Mouse (Mus musculus) forebrain, postnatal 0 days (tissue): ENCODE results near the gene Rin1. TPM values are rescaled to one million over a fixed set of nuclear protein-coding genes. Genes with fewer than 3 reads are reported as not detected.

Experiments
- ATAC-seq: fragments of 200-750 bp; cut with Nextera tagmentation; 2 replicates; pipeline ENCODE4 v1.8.0; 2017; ENCODE audit warnings: mild to moderate bottlenecking, moderate library complexity
- DNase-seq: peaks from one replicate; pipeline ENCODE4 v3.0.0-alpha.2; 2015
- H3K27ac ChIP-seq: fragments of 300-500 bp; sonication (generic); 2 replicates; pipeline ENCODE4 v1.5.1; 2014; ENCODE audit warnings: low read depth, mild to moderate bottlenecking, antibody characterized with exemption, low read length, moderate library complexity, mixed read lengths
- H3K27me3 ChIP-seq: fragments of 300-500 bp; sonication (generic); 2 replicates; pipeline ENCODE4 v1.6.1; 2014; ENCODE audit warnings: mild to moderate bottlenecking, low read length, mixed read lengths; ENCODE audit not compliant: insufficient read depth
- H3K36me3 ChIP-seq: fragments of 300-500 bp; sonication (generic); 2 replicates; pipeline ENCODE4 v1.6.1; 2014; ENCODE audit warnings: mild to moderate bottlenecking, moderate library complexity; ENCODE audit not compliant: insufficient read depth
- H3K4me1 ChIP-seq: fragments of 300-500 bp; sonication (generic); 2 replicates; pipeline ENCODE4 v1.6.1; 2014; ENCODE audit warnings: antibody characterized with exemption; ENCODE audit not compliant: insufficient read depth
- H3K4me2 ChIP-seq: fragments of 300-500 bp; sonication (generic); 2 replicates; pipeline ENCODE4 v1.6.1; 2014; ENCODE audit warnings: low read depth, mild to moderate bottlenecking, moderate library complexity
- H3K4me3 ChIP-seq: fragments of 300-500 bp; sonication (generic); 2 replicates; pipeline ENCODE4 v1.5.1; 2014; ENCODE audit warnings: low read depth, low read length, mixed read lengths
- H3K9ac ChIP-seq: fragments of 300-500 bp; sonication (generic); 2 replicates; pipeline ENCODE4 v1.6.1; 2014; ENCODE audit warnings: mild to moderate bottlenecking
- H3K9me3 ChIP-seq: fragments of 300-500 bp; sonication (generic); 2 replicates; pipeline ENCODE4 v1.6.1; 2016; ENCODE audit warnings: low read length
- CTCF ChIP-seq: sonication (generic); IDR thresholded peaks from 2 replicates; pipeline ENCODE4 v1.5.1; 2016; ENCODE audit warnings: antibody characterized with exemption, control low read depth, low read depth
- WGBS: fragments of 180-500 bp; shearing (Covaris S2); extraction: QIAGEN DNeasy Blood & Tissue Kit; methylation state at CpG from one replicate; pipeline ENCODE4 v1.1.7; 2014; 5-methylcytosine and 5-hydroxymethylcytosine counted together
- polyA plus RNA-seq: library from polyadenylated mRNA; unstranded; fragments of >200 nt; fragmentation: Nextera tagmentation; extraction: Ambion mirVana; gene quantifications from 2 replicates; pipeline ENCODE4 v1.2.1, GENCODE M21; 2015
- total RNA-seq: library from RNA; depleted of rRNA; stranded (reverse); fragments of >200 nt; gene quantifications from 2 replicates; pipeline ENCODE4 v1.2.3, GENCODE M21; 2014

Rin1 gene
- total and polyA plus RNA-seq, 2 experiments from 2014 or later = 2.4 to 9.8 TPM

DNA sequence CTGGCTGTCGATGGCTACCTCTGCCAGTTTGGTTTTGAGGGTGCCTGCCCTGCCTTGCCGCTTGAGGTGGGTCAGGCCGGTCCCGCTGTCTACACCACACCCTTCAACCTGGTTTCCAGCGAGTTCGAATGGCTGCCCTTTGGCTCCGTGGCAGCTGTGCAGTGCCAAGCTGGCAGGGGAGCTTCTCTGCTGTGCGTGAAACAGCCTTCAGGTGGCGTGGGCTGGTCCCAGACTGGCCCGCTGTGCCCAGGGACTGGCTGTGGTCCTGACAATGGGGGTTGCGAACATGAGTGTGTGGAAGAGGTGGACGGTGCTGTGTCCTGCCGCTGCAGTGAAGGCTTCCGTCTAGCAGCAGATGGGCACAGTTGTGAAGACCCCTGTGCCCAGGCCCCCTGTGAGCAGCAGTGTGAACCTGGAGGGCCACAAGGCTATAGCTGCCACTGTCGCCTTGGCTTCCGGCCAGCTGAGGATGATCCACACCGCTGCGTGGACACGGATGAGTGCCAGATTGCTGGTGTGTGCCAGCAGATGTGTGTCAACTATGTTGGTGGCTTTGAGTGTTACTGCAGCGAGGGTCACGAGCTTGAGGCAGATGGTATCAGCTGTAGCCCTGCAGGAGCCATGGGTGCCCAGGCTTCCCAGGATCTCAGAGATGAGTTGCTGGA, 18.4 kb downstream of the Rin1 start:
- Histone ChIP-seq H3K27ac (no peak overlapping the region), H3K4me1 (peaks cover 17% of the 10 kb centered on the region), H3K9me3 (no peaks in the 10 kb centered on the region), H3K9ac (peak overlapping the region; percentile 55), H3K36me3 (no peaks in the 10 kb centered on the region), H3K27me3 (no peaks in the 10 kb centered on the region), H3K4me3 (peak overlapping the region; percentile 38), H3K4me2 (peak overlapping the region; percentile 86)
- no peak for ATAC-seq
- WGBS = 39% methylated on average over 21 of the region's 21 CpGs
- DNase-seq = peak; percentile 24
- TF ChIP-seq CTCF = peak; percentile 21; the same call in 1 of the 2 replicates

DNA sequence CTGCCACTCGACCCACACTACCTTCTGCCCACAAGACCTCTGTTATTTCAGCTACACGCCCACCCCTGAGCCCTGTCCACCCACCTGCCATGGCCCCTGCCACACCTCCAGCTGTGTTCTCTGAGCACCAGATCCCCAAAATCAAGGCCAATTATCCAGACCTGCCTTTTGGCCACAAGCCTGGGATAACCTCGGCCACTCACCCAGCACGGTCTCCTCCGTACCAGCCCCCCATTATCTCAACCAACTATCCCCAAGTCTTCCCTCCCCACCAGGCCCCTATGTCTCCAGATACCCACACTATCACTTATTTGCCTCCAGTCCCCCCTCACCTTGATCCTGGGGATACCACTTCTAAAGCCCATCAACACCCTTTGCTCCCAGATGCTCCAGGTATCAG, 19.2 kb downstream of the Rin1 start:
- Histone ChIP-seq H3K27me3 (no peaks in the 10 kb centered on the region), H3K9me3 (no peaks in the 10 kb centered on the region), H3K4me1 (peaks cover 17% of the 10 kb centered on the region), H3K4me2 (no peak overlapping the region), H3K4me3 (no peak overlapping the region), H3K36me3 (no peaks in the 10 kb centered on the region), H3K27ac (no peak overlapping the region), H3K9ac (no peak overlapping the region)
- DNase-seq (no peak), ATAC-seq (no peak)
- TF ChIP-seq CTCF = no peak
- WGBS = 87% methylated on average over 5 of the region's 5 CpGs

GRCm38 (mm10) chr19:5069978-5070377, 19.7 kb downstream of the Rin1 start:
- Histone ChIP-seq H3K9ac (no peak overlapping the region), H3K27me3 (no peaks in the 10 kb centered on the region), H3K4me1 (peaks cover 17% of the 10 kb centered on the region), H3K27ac (no peak overlapping the region), H3K9me3 (no peaks in the 10 kb centered on the region), H3K36me3 (no peaks in the 10 kb centered on the region), H3K4me3 (no peak overlapping the region), H3K4me2 (no peak overlapping the region)
- no peak for TF ChIP-seq CTCF
- WGBS = 88% methylated on average over 7 of the region's 7 CpGs
- DNase-seq (no peak), ATAC-seq (no peak)

- Histone ChIP-seq H3K9me3 (no peaks in the 10 kb centered on the region), H3K27ac (peak overlapping the region; percentile 51; the same call in 1 of the 2 replicates), H3K4me2 (peak overlapping the region; percentile 83), H3K4me1 (peaks cover 17% of the 10 kb centered on the region), H3K4me3 (peak overlapping the region; percentile 42), H3K27me3 (no peaks in the 10 kb centered on the region), H3K36me3 (no peaks in the 10 kb centered on the region), H3K9ac (peak overlapping the region; percentile 60)
- WGBS = 14% methylated on average over 11 of the region's 11 CpGs
- ATAC-seq (no peak), DNase-seq (no peak)
- TF ChIP-seq CTCF = no peak
Observed at GRCm38 (mm10) chr19:5071077-5071476, 20.8 kb downstream of the Rin1 start.

- Histone ChIP-seq H3K4me3 (peak overlapping the region; percentile 42), H3K27me3 (no peaks in the 10 kb centered on the region), H3K4me1 (peaks cover 17% of the 10 kb centered on the region), H3K4me2 (peak overlapping the region; percentile 83), H3K27ac (peak overlapping the region; percentile 51), H3K9ac (peak overlapping the region; percentile 60), H3K36me3 (no peaks in the 10 kb centered on the region), H3K9me3 (no peaks in the 10 kb centered on the region)
- no peak for TF ChIP-seq CTCF
- peak; percentile 76 for DNase-seq
- peak; percentile 82 for ATAC-seq
- WGBS = 1% methylated on average over 40 of the region's 40 CpGs
Observed at GRCm38 (mm10) chr19:5071545-5072369, 21.5 kb downstream of the Rin1 start.

DNA sequence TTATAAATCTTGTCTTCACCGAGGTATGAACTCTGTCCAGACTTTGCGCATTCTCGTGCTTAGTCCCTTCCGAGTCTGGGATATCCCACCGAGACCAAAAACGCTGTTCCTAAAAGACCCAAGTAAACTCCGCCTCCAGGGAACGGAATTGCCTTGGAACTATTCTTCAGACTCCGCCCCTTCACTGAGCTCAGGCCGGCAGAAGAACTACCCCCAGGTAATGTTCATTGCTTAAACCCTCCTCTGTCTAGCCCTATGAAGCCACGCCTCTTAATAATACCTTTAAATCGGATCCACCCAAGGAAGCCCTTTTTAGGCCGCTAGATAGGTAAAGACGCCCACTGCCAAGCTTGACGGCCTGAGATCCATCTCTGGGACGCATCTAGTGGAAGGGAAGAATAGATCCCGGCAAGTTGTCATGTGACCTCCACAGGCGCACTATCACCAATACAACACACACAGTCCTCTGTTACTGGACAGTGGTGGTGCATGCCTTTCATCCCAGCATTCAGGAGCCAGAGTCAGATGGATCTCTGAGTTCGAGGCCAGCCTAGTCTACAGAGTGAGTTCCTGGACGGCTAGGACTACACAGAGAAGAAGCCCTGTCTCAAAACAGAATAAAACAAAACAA, 22.2 kb downstream of the Rin1 start:
- Histone ChIP-seq H3K27me3 (no peaks in the 10 kb centered on the region), H3K9ac (peak overlapping the region; percentile 60; the same call in 1 of the 2 replicates), H3K27ac (0 out of 2 replicates have a peak overlapping the region, but pooled peaks have one; percentile 9), H3K4me1 (peaks cover 14% of the 10 kb centered on the region), H3K9me3 (no peaks in the 10 kb centered on the region), H3K36me3 (no peaks in the 10 kb centered on the region), H3K4me2 (peak overlapping the region; percentile 83), H3K4me3 (peak overlapping the region; percentile 42)
- no peak for TF ChIP-seq CTCF
- 2% methylated on average over 20 of the region's 20 CpGs for WGBS
- DNase-seq = peak; percentile 44
- ATAC-seq = no peak

- Histone ChIP-seq H3K27me3 (no peaks in the 10 kb centered on the region), H3K27ac (no peak overlapping the region), H3K9ac (no peak overlapping the region), H3K9me3 (no peaks in the 10 kb centered on the region), H3K4me3 (no peak overlapping the region), H3K4me2 (peak overlapping the region; percentile 83), H3K4me1 (peaks cover 13% of the 10 kb centered on the region), H3K36me3 (no peaks in the 10 kb centered on the region)
- ATAC-seq (no peak), DNase-seq (peak; percentile 48)
- WGBS = 1% methylated on average over 15 of the region's 15 CpGs
- TF ChIP-seq CTCF = peak; percentile 63
Observed at GRCm38 (mm10) chr19:5073028-5073427, 22.7 kb downstream of the Rin1 start.
